Mouse (Mus musculus): ENCODE results near the gene Rsg1. TPM values are rescaled to one million over a fixed set of nuclear protein-coding genes. Genes with fewer than 3 reads are reported as not detected.

Gene Rsg1
- total and polyA plus RNA-seq, 3 experiments, result 1.1 to 4.5 (median 3.2) TPM

DNA sequence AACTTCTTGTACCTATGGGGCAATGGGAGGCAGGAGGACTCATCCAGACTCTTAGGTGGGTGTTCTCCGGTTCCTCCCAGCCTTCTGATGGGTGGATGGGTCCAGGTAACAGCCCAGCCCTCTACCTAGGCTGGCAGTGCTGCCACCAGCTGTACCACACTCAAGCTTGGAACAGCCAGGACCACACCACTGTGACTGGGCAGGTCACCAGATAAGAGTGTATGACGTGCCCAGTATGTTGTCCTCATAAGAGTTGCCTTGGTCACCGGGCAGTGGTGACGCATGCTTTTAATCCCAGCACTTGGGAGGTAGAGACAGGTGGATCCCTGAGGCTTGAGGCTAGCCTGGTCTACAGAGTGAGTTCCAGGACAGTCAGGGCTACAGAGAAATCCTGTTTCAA is 19.4 kb downstream of the Rsg1 start:
- no peak overlapping the region for H3K4me2 ChIP-seq (ENCODE audit: insufficient read depth, low read depth, poor library complexity, severe bottlenecking)
- in situ Hi-C loops (cut with MboI; ENCODE audit: low pct_ligation_motif_present, low pct_unique_long_range_greater_than_20kb, low sequenced_read_pairs), result no loop called here
- H3K4me3 ChIP-seq (replicated peaks in 1 of 3; ENCODE audit: low read depth in 2 of 3, low read length in 2 of 3, poor library complexity in 1 of 3), result no peak overlapping the region
- no peak overlapping the region for H3K27ac ChIP-seq (ENCODE audit: insufficient read depth, low read depth)
- H3K4me1 ChIP-seq (ENCODE audit: control insufficient read depth in 1 of 2, insufficient read depth in 2 of 2), result peaks cover 0 to 5% of the 10 kb centered on the region in 2 experiments; a peak in 1 of 4 replicates
- DNase-seq (ENCODE audit: extremely low read depth), result no peak
- no peak overlapping the region for H3K9ac ChIP-seq (ENCODE audit: insufficient read depth, low read depth)
- H3K79me2 ChIP-seq (replicated peaks; ENCODE audit: control insufficient read depth, extremely low read depth, insufficient read depth, poor library complexity, severe bottlenecking), result no peaks in the 10 kb centered on the region
- dilution Hi-C loops (cut with MboI; ENCODE audit: extremely low pct_ligation_motif_present, extremely low pct_unique_long_range_greater_than_20kb, low sequenced_read_pairs), result no loop called here
- peaks cover 2% of the 10 kb centered on the region for H3K9me3 ChIP-seq (replicated peaks; ENCODE audit: low read length)
- H3K27me3 ChIP-seq (replicated peaks), result peaks cover 64% of the 10 kb centered on the region
- TF ChIP-seq EP300 (IDR thresholded peaks at IDR 0.05; ENCODE audit: low read length) (no peak), NELFE (IDR thresholded peaks at IDR 0.05; ENCODE audit: low read depth, low read length) (no peak), USF1 (IDR thresholded peaks at IDR 0.05; ENCODE audit: low read depth, low read length) (no peak), RAD21 (IDR thresholded peaks at IDR 0.05; ENCODE audit: low read depth, low read length) (no peak), CTCF (conservative IDR thresholded peaks at IDR 0.05 in 1 of 2, IDR thresholded peaks at IDR 0.05 in 1 of 2; ENCODE audit: low read depth in 2 of 2, low read length in 2 of 2) (no peak), CHD1 (IDR thresholded peaks at IDR 0.05; ENCODE audit: low read depth, low read length) (no peak), JUN (IDR thresholded peaks at IDR 0.05; ENCODE audit: insufficient read depth, low read depth, low read length) (no peak), ZNF384 (IDR thresholded peaks at IDR 0.05; ENCODE audit: low read depth, low read length) (no peak), TBP (conservative IDR thresholded peaks at IDR 0.05; ENCODE audit: low read depth, low read length) (no peak)
- H3K36me3 ChIP-seq (replicated peaks in 1 of 2; ENCODE audit: control insufficient read depth in 1 of 2, insufficient read depth in 1 of 2, low read length in 1 of 2), result no peaks in the 10 kb centered on the region

DNA sequence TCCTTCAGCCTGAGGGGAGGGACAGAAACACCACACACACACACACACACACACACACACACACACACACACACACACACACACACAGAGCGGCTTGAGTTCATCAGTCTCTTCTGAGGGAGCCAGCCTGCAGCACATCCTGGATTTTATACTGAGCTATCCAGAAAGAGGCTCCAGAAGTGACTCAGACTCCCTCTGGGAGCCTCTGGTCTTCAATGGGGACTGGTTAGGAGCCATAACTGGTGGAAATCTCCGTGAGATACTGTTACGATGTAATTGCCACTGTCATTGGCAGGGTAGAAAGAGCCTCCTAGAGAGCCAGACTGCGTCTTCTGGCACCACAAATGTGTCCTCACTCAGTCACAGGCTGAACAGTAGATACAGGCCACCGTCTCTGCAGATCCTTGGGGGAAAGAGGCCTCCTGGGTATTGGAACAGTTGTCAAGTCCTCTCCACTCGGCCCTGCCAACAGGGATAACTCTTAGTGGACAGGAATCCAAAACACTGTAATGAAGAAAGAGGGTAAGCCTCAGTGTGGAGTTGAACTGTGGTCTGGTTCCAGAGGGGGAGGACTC is 21.9 kb downstream of the Rsg1 start:
- in situ Hi-C loops (cut with MboI; ENCODE audit: low pct_ligation_motif_present, low pct_unique_long_range_greater_than_20kb, low sequenced_read_pairs), result no loop called here
- H3K79me2 ChIP-seq (replicated peaks; ENCODE audit: control insufficient read depth, extremely low read depth, insufficient read depth, poor library complexity, severe bottlenecking), result no peaks in the 10 kb centered on the region
- peaks cover 81% of the 10 kb centered on the region for H3K27me3 ChIP-seq (replicated peaks)
- dilution Hi-C loops (cut with MboI; ENCODE audit: extremely low pct_ligation_motif_present, extremely low pct_unique_long_range_greater_than_20kb, low sequenced_read_pairs), result no loop called here
- DNase-seq (ENCODE audit: extremely low read depth), result no peak
- peaks cover 2% of the 10 kb centered on the region for H3K9me3 ChIP-seq (replicated peaks; ENCODE audit: low read length)
- no peak overlapping the region for H3K4me2 ChIP-seq (ENCODE audit: insufficient read depth, low read depth, poor library complexity, severe bottlenecking)
- no peak overlapping the region for H3K4me3 ChIP-seq (replicated peaks in 1 of 3; ENCODE audit: low read depth in 2 of 3, low read length in 2 of 3, poor library complexity in 1 of 3)
- TF ChIP-seq ZC3H11A (IDR thresholded peaks at IDR 0.05; ENCODE audit: low read depth, low read length) (no peak), SMC3 (IDR thresholded peaks at IDR 0.05; ENCODE audit: low read depth, low read length) (no peak), ZNF384 (IDR thresholded peaks at IDR 0.05; ENCODE audit: low read depth, low read length) (no peak), ETS1 (conservative IDR thresholded peaks at IDR 0.05; ENCODE audit: low read depth, low read length) (no peak), CTCF (conservative IDR thresholded peaks at IDR 0.05 in 1 of 2, IDR thresholded peaks at IDR 0.05 in 1 of 2; ENCODE audit: low read depth in 2 of 2, low read length in 2 of 2) (no peak)
- peaks cover 2 to 10% of the 10 kb centered on the region in 2 experiments; a peak in 2 of 4 replicates for H3K4me1 ChIP-seq (ENCODE audit: control insufficient read depth in 1 of 2, insufficient read depth in 2 of 2)
- H3K27ac ChIP-seq (ENCODE audit: insufficient read depth, low read depth), result no peak overlapping the region
- no peaks in the 10 kb centered on the region for H3K36me3 ChIP-seq (replicated peaks in 1 of 2; ENCODE audit: control insufficient read depth in 1 of 2, insufficient read depth in 1 of 2, low read length in 1 of 2)
- no peak overlapping the region for H3K9ac ChIP-seq (ENCODE audit: insufficient read depth, low read depth)

DNA sequence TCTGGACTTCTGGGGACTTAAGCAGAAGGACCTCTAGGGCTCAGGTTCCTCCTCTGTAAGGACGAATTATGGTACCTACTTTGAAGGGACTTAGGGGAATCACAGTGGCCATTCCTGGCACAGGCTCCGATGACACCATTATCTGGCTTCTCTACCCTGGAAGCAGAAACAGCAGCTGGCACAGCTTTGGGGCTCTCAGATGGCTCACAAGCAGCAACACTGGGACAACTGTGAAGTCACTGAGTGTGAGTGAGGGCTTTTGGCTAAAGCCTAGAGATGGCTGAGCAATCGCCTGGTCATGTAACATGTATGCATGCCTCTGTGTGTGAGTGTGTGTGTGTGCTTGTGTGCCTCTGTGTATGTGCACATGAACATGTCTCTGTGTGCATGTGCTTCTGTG is 23.1 kb downstream of the Rsg1 start:
- TF ChIP-seq PAX5 (IDR thresholded peaks at IDR 0.05; ENCODE audit: low read length) (no peak), JUN (IDR thresholded peaks at IDR 0.05; ENCODE audit: insufficient read depth, low read depth, low read length) (no peak), E2F4 (IDR thresholded peaks at IDR 0.05; ENCODE audit: insufficient replicate concordance, low read depth, low read length) (no peak), MYC (IDR thresholded peaks at IDR 0.05; ENCODE audit: low read depth, low read length) (no peak), ELF1 (IDR thresholded peaks at IDR 0.05; ENCODE audit: low read depth, low read length) (no peak), MAX (IDR thresholded peaks at IDR 0.05; ENCODE audit: low read length) (no peak), NRF1 (IDR thresholded peaks at IDR 0.05; ENCODE audit: low read depth, low read length) (no peak), JUND (conservative IDR thresholded peaks at IDR 0.05; ENCODE audit: low read depth, low read length) (no peak), GABPA (IDR thresholded peaks at IDR 0.05; ENCODE audit: insufficient replicate concordance, low read depth, low read length) (no peak), MAFK (IDR thresholded peaks at IDR 0.05; ENCODE audit: insufficient replicate concordance, low read length) (no peak)
- Histone ChIP-seq H3K9me3 (replicated peaks; ENCODE audit: low read length) (peaks cover 2% of the 10 kb centered on the region), H3K4me3 (replicated peaks in 1 of 3; ENCODE audit: low read depth in 2 of 3, low read length in 2 of 3, poor library complexity in 1 of 3) (no peak overlapping the region), H3K9ac (ENCODE audit: insufficient read depth, low read depth) (no peak overlapping the region), H3K27ac (ENCODE audit: insufficient read depth, low read depth) (no peak overlapping the region), H3K79me2 (replicated peaks; ENCODE audit: control insufficient read depth, extremely low read depth, insufficient read depth, poor library complexity, severe bottlenecking) (no peaks in the 10 kb centered on the region), H3K4me1 (ENCODE audit: control insufficient read depth in 1 of 2, insufficient read depth in 2 of 2) (peaks cover 2 to 10% of the 10 kb centered on the region in 2 experiments; a peak in 2 of 4 replicates), H3K4me2 (ENCODE audit: insufficient read depth, low read depth, poor library complexity, severe bottlenecking) (no peak overlapping the region), H3K27me3 (replicated peaks) (peaks cover 83% of the 10 kb centered on the region), H3K36me3 (replicated peaks in 1 of 2; ENCODE audit: control insufficient read depth in 1 of 2, insufficient read depth in 1 of 2, low read length in 1 of 2) (no peaks in the 10 kb centered on the region)
- in situ Hi-C loops (cut with MboI; ENCODE audit: low pct_ligation_motif_present, low pct_unique_long_range_greater_than_20kb, low sequenced_read_pairs) (no loop called here), dilution Hi-C loops (cut with MboI; ENCODE audit: extremely low pct_ligation_motif_present, extremely low pct_unique_long_range_greater_than_20kb, low sequenced_read_pairs) (no loop called here)
- DNase-seq (ENCODE audit: extremely low read depth), result no peak
